Mouse (Mus musculus) NIH3T3 (cell line): ENCODE measurements around the gene Fat2.

Experiments used
- DNase-seq: peaks from one replicate; pipeline ENCODE4 v3.0.0-alpha.2; 2012; ENCODE audit warnings: low read depth

The Fat2 gene

DNA sequence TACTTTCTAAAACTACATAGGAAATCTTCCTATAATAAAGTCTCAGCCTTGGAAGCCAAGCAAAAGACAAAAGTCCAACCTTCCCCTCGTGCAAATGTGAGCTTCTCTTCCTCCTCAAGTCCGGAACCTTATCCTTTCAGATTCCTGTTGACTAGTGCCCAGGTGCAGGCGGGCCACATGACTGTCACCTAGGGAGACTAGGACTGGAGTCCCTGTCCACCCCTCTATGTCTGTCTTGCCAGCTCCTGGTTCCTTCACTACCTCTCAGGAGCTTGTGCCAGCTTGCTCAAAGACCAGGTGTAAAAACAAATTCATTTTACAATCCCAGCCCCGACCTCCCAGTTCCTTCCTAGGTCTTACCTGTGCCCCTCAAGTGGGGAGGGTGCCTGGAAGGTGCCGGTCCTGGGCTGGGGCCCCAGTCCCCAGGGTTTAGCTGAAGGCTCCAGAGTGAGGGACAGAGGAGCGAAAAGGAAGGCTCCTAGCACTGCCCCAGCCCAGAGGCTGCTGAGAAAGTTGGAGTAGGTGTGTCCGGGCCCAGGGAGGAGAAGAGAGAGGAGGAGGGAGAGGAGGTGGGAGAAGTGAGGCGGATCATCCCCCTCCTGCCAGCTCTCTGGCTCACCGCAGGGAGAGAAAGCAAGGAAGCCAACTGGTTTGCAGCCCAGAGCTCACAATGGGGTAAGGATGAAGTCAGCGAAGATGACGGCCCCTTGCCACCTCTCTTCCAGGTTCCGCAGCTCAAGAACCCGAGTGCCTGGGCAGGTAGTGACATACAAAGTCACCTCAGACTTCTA, at the start of gene Fat2:
Gene Fat2, minus strand, starts transcription at position 464 of the 791 bp plus-strand sequence.
- DNase-seq: no peak

DNA sequence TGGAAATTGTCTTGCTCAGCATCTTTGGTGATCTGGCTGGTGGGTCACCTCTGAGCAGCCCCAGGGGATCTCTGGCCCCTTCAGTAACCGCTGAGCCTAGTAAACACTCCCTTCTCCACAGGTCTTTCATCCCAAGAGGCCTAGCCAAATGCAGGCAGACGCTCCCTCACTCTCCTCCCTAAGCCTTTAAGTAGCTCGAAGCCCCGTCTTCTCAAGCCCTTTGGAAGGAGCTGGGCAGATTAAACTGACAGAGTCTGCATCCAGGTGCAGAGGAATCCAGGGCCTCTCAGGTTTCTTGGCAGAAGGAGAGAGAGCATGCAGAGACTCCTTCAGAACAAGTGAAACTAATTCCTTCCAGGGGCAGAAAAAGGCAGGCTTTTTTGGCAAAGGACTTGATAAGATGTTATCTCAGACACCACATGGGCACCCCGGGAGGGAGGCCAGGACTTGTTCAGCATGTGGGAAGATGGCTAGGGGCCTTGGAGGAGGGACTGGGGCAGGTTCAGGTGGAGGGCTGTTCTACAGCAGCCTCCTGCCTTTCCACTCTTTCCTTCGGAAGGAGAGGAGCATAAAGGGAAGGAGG, 47.2 kb upstream of the Fat2 start:
- DNase-seq: peak; percentile 58

DNA sequence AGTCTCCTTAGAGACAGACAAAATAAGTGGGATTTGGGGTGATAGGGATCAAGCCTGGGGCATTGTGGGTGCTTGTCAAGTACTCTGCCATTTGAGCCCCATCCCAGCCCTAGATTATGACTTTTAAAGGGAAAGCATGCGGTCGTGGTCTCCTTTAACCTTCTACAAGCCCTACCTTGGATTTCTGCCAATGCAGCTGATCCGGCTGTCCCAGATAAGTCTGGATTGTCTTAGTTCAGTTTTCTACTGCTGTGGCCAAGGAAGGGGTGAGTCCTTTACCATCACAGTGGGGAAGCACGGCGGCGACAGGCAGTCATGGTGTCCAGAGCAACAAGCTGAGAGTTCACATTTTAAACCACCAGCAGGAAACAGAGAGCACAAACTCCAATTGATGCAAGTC, 44.5 kb upstream of the Fat2 start:
- peak; percentile 36 for DNase-seq

- DNase-seq: peak; percentile 92
Observed at GRCm38 (mm10) chr11:55378371-55378770, 42.0 kb upstream of the Fat2 start.

DNA sequence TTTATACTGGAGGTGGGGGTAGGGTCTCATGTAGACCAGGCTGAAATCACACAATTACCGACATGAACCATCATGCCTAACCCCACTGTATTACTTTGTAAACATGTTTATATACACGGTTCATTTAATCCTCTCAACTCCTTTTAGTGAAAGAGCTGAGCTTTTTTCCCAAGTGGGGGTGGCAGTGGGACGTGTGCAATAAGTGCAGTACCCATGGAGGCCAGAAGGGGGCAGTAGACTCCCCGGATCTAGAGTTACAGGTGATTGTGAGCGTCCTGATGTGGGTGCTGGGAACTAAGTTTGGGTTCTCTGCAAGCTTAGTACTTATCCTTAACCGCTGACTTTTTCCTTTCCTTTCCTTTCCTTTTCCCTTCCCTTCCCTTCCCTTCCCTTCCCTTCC, 37.5 kb upstream of the Fat2 start:
- DNase-seq: no peak

DNA sequence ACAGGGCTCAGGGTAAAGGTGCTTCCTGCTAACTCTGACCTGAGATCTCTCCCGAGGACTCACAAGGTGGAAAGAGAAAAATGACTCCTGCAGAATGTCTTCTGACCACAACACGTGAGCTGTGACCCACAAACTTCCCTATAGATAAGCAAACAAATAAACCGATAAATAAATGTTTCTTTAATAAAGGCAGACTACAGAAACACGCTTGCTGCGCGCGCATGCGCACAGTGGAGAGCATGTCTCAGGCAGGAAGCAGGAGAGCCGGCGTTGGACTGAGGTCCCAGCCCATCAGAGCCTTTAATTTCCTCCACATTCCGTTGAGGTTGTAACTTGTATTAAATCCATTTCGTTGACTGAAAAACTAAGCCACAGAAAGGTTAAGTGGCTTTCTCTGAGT, 37.0 kb upstream of the Fat2 start:
- no peak for DNase-seq

GRCm38 (mm10) chr11:55372001-55372400, 35.6 kb upstream of the Fat2 start:
- DNase-seq: no peak

DNA sequence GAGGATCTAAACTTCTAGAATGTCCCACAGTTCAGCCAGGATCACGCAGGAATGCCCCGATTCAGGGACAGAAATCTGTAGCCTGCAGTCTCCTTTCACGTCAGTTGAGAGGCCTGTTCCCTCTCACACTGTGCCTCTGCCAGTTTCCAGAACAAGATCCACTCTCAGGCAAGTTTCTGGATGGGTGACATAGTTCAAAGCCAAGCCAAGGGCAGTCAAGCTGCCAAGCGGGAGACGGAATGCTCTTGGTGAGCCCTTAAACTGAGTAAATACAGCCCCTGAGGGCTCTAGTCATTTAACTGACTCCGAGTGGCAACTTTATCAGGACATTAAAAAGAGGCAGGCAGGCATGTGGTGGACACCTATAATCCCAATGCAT, 32.7 kb upstream of the Fat2 start:
- no peak for DNase-seq

- no peak for DNase-seq
Observed at GRCm38 (mm10) chr11:55368388-55369092, 32.2 kb upstream of the Fat2 start.

DNA sequence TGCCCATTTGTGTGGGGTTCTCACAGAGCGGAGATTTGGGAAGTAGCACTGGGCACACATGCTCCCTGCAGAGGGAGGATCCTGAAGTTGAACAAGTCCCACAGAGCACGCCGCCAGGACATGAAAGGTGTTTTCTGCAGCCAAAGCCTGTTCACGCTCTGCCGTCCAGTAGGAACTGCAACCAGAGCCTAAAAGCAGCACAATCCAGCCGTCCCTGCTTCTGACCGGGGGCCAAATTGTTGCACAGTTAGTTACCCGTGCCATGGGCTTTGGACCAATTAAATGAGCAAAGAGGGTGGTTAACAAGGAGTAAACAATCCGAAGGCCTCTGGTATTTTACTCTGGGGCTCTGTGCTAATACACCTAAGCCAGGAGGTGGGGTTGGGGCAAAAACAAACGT, 31.4 kb upstream of the Fat2 start:
- no peak for DNase-seq

- no peak for DNase-seq
Observed at GRCm38 (mm10) chr11:55365840-55366239, 29.5 kb upstream of the Fat2 start.

GRCm38 (mm10) chr11:55365242-55365641, 28.9 kb upstream of the Fat2 start:
- DNase-seq: no peak

DNA sequence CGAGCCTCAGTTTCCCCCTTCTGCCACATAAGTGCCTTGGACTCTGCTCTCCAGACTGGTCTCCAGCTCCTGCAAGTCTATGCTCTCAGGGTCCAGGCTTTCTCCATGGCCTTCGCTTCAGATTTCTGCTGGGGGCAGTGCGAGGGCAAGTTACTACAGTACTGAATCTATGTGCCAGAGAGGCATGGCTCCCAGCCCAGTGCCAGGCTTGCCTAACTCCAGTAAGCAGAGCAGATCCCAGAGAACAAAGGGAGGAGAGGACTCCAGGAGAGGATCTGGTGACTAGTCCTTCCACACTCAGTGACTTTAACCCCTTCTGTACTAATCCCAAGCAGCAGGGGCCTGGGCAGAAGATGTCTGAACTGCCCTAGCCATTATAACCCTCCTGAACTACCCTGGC, 28.3 kb upstream of the Fat2 start:
- peak; percentile 58 for DNase-seq

DNA sequence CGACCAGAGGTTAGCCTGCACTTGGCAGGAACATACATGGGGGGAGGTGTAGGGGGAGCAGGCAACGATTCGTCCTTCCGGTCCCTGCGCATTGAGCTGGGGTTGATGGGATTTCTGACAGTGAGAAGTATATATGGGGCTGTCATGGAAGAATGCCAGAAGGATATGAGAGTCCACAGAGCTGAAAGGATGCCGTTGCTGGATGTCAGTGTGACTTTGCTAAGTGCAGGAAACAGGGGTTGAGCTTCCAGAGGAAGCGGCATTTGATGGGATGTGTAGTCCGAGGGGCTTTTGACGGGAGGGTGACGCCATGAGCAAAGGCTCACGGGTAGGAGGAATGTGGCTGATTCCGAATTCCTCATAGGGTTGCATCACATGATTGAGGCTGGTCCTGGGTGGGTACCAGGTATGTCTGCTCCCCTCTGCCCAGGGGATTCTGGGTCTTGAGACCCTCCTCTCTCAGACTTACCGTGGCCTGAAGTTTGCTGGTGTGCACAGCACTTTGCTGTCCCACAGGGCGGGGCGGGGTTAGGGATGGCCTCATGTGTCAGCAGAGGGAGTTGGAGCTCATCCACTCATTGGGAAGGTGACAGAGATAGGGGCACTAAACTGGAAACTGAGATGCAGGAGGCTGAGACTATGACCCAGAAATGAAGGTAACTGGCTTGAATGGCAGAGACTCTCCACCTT, 21.9 kb upstream of the Fat2 start:
- DNase-seq: no peak

DNA sequence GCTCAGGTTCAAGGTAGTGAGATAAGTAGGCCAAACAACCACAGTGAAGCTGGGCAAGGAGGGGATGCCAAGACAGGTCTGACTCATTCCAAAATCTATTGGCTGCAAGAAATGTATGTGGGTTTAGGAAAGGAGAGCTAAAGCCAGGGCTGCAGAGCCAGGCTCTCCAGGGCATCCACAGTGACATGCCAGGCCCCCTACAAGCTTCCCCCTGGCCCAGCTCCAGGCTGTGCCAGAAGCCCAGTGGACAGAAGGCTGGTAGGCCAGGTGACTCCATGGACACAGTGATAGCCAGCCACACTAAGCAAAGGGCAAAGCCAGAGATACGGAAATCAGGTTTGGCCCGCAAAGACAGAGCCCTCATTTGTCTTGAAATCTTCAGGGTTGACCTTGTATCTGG, 20.5 kb upstream of the Fat2 start:
- DNase-seq: peak; percentile 27

DNA sequence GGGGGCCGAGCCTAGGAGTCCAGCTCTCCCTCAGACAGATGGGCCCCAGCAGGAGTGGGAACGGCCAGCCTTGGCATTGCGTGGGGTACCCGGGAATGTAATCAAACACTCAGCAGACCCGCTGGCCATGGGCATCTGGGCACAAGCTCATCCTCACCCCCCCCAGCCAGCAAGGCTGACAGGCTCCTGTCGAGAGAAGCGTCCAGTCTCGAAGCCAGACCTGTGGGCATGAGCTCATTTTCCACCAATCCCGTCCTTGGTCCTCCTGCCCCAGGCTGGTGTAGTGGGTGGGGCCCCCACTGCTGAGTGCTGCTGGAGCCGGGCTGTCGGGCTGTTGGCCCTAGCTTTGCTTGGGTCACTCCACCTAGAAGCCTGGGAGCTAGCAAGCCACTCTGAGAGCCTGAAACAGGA, 5.6 kb upstream of the Fat2 start:
- DNase-seq: no peak

GRCm38 (mm10) chr11:55340789-55341188, 4.4 kb upstream of the Fat2 start:
- no peak for DNase-seq

DNA sequence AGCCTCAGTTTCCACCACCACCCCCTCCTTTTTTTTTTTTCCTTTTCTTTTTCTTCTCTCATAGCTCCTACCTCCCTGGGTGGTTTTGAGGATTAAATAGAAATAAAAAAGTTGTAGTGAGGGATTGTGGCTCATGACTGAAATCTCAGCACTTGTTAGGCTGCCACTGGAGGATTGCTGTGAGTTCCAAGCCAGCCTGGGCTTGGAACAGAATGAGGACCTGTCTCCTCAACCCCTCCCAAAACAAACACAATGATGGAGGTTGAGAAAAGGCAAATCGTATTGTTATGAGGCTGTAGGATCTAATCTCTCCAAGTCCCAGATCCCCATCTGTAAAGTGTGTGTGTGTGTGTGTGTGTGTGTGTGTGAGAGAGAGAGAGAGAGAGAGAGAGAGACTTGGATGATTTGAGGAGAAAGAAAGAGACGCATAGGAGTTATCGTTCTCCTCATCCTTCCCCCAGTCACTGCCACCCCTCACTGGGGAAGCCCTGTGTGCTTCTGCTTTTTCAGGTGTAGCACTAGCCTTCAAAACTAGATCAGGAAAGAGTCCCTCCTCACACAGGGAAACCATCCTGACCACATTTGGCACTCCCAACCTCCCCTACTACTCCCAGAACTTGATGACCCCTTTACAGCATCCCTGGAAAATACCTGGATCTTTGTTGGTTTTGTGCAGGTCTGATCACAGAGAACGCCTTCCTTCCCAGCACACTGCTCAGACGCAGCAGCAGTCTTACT, 837 bp upstream of the Fat2 start:
- DNase-seq: no peak

- DNase-seq: no peak
Observed at GRCm38 (mm10) chr11:55335314-55336076, 869 bp downstream of the Fat2 start.

DNA sequence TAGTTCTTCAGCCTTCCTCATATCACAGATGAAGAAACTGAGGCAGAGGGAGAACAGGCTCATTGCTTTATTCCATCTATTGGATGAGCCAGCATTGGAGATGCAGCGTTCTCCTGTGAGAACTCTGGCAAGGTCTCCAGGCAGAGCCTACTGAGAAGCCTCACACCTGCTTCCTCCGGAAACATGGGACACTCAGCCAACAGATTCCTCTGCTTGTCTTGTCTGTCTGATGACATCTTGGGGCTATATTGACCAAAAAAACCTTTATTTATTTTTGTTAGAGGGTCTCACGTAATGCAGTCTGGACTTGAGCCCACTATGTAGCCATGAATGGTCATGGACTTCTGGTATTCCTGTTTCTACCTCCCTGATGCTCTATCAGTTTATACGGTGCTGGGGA, 1.8 kb downstream of the Fat2 start:
- DNase-seq: no peak

DNA sequence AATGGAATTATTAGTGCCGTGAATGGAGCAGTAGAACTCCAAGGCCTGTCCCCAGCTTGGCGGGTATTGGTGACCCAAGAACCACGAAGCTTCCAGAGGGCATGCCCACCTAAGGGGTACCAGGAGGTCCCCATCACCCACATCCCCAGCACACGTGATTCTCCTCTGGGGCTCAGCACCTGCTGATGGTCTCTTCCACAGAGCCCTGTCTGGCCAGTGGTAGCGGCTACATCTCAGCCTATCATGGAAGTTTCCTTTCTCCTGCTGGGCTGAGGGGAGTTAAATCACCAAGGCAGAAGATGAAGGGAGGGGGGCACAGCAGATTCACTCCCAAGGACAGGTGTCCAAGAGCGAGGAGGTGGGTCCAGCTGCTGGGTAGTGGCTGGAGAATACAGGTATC, 2.3 kb downstream of the Fat2 start:
- DNase-seq: no peak
